Mouse (Mus musculus): ENCODE results near the gene BC016579. TPM values are rescaled to one million over a fixed set of nuclear protein-coding genes. Genes with fewer than 3 reads are reported as not detected.

The BC016579 gene
- polyA plus RNA-seq, 1 experiment from 2014 or later = 0.31 TPM

- no peaks in the 10 kb centered on the region for H3K27me3 ChIP-seq (replicated peaks; ENCODE audit: insufficient read depth, low read length)
- no peaks in the 10 kb centered on the region for H3K9me3 ChIP-seq (ENCODE audit: low read length)
- no peak overlapping the region for H3K27ac ChIP-seq (ENCODE audit: low read length)
- 70% methylated on average over 2 of the region's 2 CpGs for WGBS
- TF ChIP-seq CTCF (IDR thresholded peaks at IDR 0.05) (no peak), EP300 (IDR thresholded peaks at IDR 0.05) (no peak)
- DNase-seq (ENCODE audit: low spot score) (no peak), ATAC-seq (no peak)
- no peak overlapping the region for H3K4me3 ChIP-seq (ENCODE audit: low read depth, low read length)
- no peak overlapping the region for H3K9ac ChIP-seq (replicated peaks; ENCODE audit: low read depth)
- H3K4me1 ChIP-seq (ENCODE audit: insufficient read depth, low read depth, low read length) = no peaks in the 10 kb centered on the region
- H3K36me3 ChIP-seq (ENCODE audit: insufficient read depth, low read length) = no peaks in the 10 kb centered on the region
- H3K4me2 ChIP-seq (replicated peaks; ENCODE audit: low read depth, low read length) = no peak overlapping the region
Observed at GRCm38 (mm10) chr16:45635826-45636225, 18.0 kb downstream of the BC016579 start.

- no peaks in the 10 kb centered on the region for H3K4me1 ChIP-seq (ENCODE audit: insufficient read depth, low read depth, low read length)
- no peak overlapping the region for H3K9ac ChIP-seq (replicated peaks; ENCODE audit: low read depth)
- no peaks in the 10 kb centered on the region for H3K9me3 ChIP-seq (ENCODE audit: low read length)
- H3K27me3 ChIP-seq (replicated peaks; ENCODE audit: insufficient read depth, low read length) = no peaks in the 10 kb centered on the region
- H3K36me3 ChIP-seq (ENCODE audit: insufficient read depth, low read length) = no peaks in the 10 kb centered on the region
- no peak overlapping the region for H3K4me3 ChIP-seq (ENCODE audit: low read depth, low read length)
- no peak for DNase-seq (ENCODE audit: low spot score)
- no peak overlapping the region for H3K4me2 ChIP-seq (replicated peaks; ENCODE audit: low read depth, low read length)
- H3K27ac ChIP-seq (ENCODE audit: low read length) = no peak overlapping the region
- TF ChIP-seq EP300 (IDR thresholded peaks at IDR 0.05) (no peak), CTCF (IDR thresholded peaks at IDR 0.05) (no peak)
- ATAC-seq = no peak
- WGBS = 64% methylated on average over 4 of the region's 4 CpGs
Observed at GRCm38 (mm10) chr16:45632420-45632819, 21.4 kb downstream of the BC016579 start.

GRCm38 (mm10) chr16:45630347-45630960 lies 23.4 kb downstream of the BC016579 start:
- Histone ChIP-seq H3K9ac (replicated peaks; ENCODE audit: low read depth) (no peak overlapping the region), H3K4me3 (ENCODE audit: low read depth, low read length) (no peak overlapping the region), H3K9me3 (ENCODE audit: low read length) (no peaks in the 10 kb centered on the region), H3K27ac (ENCODE audit: low read length) (no peak overlapping the region), H3K4me2 (replicated peaks; ENCODE audit: low read depth, low read length) (no peak overlapping the region), H3K4me1 (ENCODE audit: insufficient read depth, low read depth, low read length) (no peaks in the 10 kb centered on the region), H3K27me3 (replicated peaks; ENCODE audit: insufficient read depth, low read length) (no peaks in the 10 kb centered on the region), H3K36me3 (ENCODE audit: insufficient read depth, low read length) (no peaks in the 10 kb centered on the region)
- peak; percentile 83 for DNase-seq (ENCODE audit: low spot score)
- WGBS = 54% methylated on average over 5 of the region's 5 CpGs
- TF ChIP-seq EP300 (IDR thresholded peaks at IDR 0.05) (no peak), CTCF (IDR thresholded peaks at IDR 0.05) (peak; percentile 91)
- peak; percentile 60; the same call in 1 of the 2 replicates for ATAC-seq

GRCm38 (mm10) chr16:45629497-45630105 lies 24.3 kb downstream of the BC016579 start:
- Histone ChIP-seq H3K36me3 (ENCODE audit: insufficient read depth, low read length) (no peaks in the 10 kb centered on the region), H3K9me3 (ENCODE audit: low read length) (no peaks in the 10 kb centered on the region), H3K27ac (ENCODE audit: low read length) (no peak overlapping the region), H3K9ac (replicated peaks; ENCODE audit: low read depth) (no peak overlapping the region), H3K27me3 (replicated peaks; ENCODE audit: insufficient read depth, low read length) (no peaks in the 10 kb centered on the region), H3K4me3 (ENCODE audit: low read depth, low read length) (no peak overlapping the region), H3K4me1 (ENCODE audit: insufficient read depth, low read depth, low read length) (no peaks in the 10 kb centered on the region), H3K4me2 (replicated peaks; ENCODE audit: low read depth, low read length) (no peak overlapping the region)
- ATAC-seq (peak; percentile 48), DNase-seq (ENCODE audit: low spot score) (peak; percentile 37)
- WGBS = 45% methylated on average over 8 of the region's 8 CpGs
- no peak for TF ChIP-seq EP300 (IDR thresholded peaks at IDR 0.05)
- TF ChIP-seq CTCF (IDR thresholded peaks at IDR 0.05) = peak; percentile 40

- H3K27ac ChIP-seq (ENCODE audit: low read length) = no peak overlapping the region
- H3K27me3 ChIP-seq (replicated peaks; ENCODE audit: insufficient read depth, low read length) = no peaks in the 10 kb centered on the region
- ATAC-seq (no peak), DNase-seq (ENCODE audit: low spot score) (no peak)
- no peaks in the 10 kb centered on the region for H3K9me3 ChIP-seq (ENCODE audit: low read length)
- WGBS = 76% methylated on average over 2 of the region's 2 CpGs
- H3K4me3 ChIP-seq (ENCODE audit: low read depth, low read length) = no peak overlapping the region
- TF ChIP-seq CTCF (IDR thresholded peaks at IDR 0.05) (no peak), EP300 (IDR thresholded peaks at IDR 0.05) (no peak)
- no peaks in the 10 kb centered on the region for H3K36me3 ChIP-seq (ENCODE audit: insufficient read depth, low read length)
- no peak overlapping the region for H3K4me2 ChIP-seq (replicated peaks; ENCODE audit: low read depth, low read length)
- H3K9ac ChIP-seq (replicated peaks; ENCODE audit: low read depth) = no peak overlapping the region
- no peaks in the 10 kb centered on the region for H3K4me1 ChIP-seq (ENCODE audit: insufficient read depth, low read depth, low read length)
Observed at GRCm38 (mm10) chr16:45625342-45625741, 28.5 kb downstream of the BC016579 start.

- Histone ChIP-seq H3K9me3 (ENCODE audit: low read length) (no peaks in the 10 kb centered on the region), H3K4me2 (replicated peaks; ENCODE audit: low read depth, low read length) (no peak overlapping the region), H3K9ac (replicated peaks; ENCODE audit: low read depth) (no peak overlapping the region), H3K4me1 (ENCODE audit: insufficient read depth, low read depth, low read length) (no peaks in the 10 kb centered on the region), H3K4me3 (ENCODE audit: low read depth, low read length) (no peak overlapping the region), H3K27me3 (replicated peaks; ENCODE audit: insufficient read depth, low read length) (no peaks in the 10 kb centered on the region), H3K27ac (ENCODE audit: low read length) (no peak overlapping the region), H3K36me3 (ENCODE audit: insufficient read depth, low read length) (no peaks in the 10 kb centered on the region)
- 64% methylated on average over 2 of the region's 2 CpGs for WGBS
- no peak for DNase-seq (ENCODE audit: low spot score)
- ATAC-seq = no peak
- TF ChIP-seq CTCF (IDR thresholded peaks at IDR 0.05) (no peak), EP300 (IDR thresholded peaks at IDR 0.05) (no peak)
Observed at GRCm38 (mm10) chr16:45624791-45625190, 29.1 kb downstream of the BC016579 start.
